Mouse (Mus musculus) fibroblast of lung, adult 2 months (primary cell): ENCODE measurements around the gene Sost.
"Not testable (repeated sequence)": the region's sequence is repeated elsewhere in the genome, so short reads cannot be mapped to it uniquely, and the experiment has no call there.

Experiments used
- DNase-seq: peaks from one replicate; pipeline ENCODE4 v3.0.0-alpha.2; 2011; ENCODE audit warnings: low read depth

The Sost gene

DNA sequence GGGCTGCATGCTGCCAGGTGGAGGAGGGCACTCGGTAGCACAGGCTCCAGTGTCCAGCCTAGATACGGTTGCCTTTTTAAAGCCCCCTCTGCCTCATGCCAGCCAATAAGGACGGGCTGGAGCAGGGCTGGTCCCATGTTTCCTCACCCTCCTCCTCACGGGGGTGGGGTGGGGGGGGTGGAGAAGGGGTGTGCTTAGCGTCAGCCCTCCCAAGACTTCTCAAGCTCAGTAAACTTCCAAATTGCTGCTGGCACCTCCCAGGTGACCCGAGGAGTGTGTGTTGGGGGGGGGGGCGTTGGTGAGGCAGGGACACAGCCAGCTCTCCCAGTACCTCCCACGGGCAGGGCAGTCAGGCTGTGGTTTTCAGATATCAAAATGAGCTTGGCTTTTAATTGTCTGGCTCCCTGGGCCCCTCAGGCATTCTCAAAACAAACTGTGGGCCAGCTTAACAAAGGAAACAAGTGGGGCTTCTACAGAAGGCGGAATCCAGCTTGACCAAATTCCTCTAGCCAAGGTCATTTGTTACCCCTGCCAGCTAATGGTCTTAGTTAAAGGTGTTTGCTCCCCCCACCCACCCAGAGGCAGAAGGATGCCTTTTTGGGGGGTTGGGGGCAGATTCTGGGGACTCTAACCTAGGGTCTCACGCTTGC, at the start of gene Sost:
Gene Sost (minus strand): TSS at position 51 of the 650 bp plus-strand sequence.
- no peak for DNase-seq

DNA sequence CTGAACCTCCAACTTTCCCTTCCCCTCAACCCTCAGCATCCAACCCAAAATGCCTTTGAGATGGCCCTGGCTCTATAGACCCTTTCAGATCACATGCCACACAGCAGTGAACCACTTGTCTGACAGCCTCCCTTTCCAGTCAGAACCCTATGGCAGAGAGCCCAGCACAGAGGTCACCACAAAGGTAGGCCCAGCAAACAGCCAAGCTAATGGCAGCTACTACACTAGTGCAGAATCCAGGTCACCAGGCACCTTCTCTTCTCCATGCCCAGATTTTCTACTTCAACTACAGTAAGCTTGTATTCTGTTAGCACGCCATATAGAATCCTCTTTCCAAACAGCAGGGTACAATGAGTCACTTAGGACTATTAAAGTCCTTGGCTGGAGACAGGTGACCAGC, 49.3 kb upstream of the Sost start:
- no peak for DNase-seq

DNA sequence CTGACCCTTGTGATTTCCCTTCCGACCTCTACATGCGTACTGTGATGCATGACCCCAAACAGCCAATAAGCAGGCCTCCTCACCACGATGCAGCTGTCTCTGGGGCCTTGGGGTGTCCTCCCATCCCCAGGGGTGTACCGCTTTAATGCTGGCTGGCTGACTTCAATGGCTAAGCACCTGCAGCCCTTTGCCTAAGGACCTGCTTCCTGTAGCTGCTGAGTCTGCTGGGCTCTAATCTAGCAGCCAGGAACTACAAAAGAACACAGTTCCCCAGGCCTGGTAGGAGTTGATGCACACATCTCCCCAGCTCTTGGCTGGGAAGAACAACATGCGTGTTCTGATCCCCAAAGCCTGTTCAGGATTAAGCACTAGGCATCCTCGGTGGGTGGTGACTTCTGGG, 48.7 kb upstream of the Sost start:
- no peak for DNase-seq

DNA sequence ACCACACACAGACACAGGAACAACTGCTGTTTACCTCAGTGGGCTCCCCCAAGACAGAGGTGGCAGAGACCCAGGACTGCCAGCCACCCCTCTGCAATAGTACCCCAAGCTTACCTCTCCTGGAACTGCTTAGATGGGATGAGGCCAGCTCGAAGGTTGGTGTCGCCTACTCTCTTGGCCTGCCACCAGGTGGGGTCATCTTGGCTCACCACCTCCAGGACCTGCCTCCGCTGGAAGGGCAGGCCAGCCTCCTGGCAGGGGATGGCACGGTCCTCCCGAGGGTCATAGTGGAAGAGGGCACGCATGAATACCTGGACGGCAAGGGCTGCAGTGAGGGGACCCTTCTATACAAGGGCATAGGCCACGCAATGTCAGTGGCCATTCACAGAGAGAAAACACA, 46.4 kb upstream of the Sost start:
- DNase-seq: no peak

DNA sequence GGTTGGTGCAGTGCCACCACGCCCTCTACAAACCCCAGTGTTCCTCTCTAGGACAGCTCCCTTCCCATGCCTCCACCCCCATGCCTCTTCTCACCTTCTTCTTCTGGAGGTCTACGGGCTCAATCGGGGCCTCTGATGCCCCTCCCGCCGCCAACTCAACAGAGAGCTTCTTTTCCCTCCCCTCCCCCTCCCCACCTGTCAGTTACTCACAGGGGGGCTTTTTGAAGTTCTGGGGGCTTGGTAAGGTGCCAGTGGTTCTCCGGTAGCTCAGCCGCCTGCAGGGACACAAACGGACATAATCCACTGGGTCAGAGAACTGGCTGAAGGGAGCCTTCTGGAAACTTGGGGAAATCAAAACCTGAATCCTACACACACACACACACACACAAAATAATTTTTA, 44.7 kb upstream of the Sost start:
- no peak for DNase-seq

DNA sequence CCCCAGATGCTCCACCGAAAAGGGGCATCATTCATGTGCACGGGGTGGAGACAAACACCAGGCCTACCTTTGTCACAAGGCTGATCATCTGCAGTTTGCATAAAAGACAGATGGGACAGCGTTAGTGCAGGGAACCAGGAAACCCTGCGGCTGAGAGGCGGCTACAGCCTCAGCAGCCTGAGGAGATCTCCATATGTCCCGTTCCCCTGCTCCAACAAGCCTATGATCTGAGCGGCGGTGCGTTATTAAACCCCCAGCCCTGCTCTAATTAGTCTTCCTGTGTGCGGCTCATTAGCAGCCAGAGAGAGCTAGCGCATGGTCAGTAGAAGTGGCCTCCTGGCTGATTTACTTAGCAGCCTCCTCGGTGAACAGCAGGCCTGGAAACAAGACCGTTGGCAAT, 43.3 kb upstream of the Sost start:
- no peak for DNase-seq

DNA sequence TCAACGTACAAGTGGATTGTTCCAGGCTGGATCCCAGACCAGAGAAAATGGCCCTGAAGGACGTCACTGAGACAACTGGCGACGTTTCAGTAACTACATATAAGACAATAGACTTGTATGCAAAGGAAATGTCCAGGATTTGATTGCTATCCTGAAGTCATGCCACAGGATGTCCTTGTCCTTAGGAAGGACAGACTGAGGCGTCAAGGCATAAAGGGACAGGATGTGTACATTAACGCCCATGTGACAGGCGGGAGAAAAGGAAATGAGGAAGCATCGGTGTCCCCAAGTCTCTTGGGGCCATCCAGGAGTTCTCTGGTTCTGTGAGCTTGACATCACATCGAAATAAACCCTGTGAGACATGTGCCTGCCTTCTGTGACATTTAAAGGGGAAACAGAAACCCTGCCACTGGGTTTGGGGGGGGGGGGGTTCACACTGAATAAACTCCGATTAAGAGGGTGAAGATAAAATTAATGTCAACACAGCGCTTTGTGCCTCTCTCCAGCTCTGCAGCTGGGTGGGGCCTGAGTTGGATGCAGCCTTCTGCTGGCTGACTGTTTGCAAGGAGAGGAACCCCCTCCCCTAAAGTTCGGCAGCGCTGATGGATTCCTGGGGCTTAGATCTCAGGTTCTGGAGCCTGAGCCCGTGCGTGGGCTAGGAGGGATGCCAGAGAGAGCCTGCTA, 42.3 kb upstream of the Sost start:
- DNase-seq: no peak

DNA sequence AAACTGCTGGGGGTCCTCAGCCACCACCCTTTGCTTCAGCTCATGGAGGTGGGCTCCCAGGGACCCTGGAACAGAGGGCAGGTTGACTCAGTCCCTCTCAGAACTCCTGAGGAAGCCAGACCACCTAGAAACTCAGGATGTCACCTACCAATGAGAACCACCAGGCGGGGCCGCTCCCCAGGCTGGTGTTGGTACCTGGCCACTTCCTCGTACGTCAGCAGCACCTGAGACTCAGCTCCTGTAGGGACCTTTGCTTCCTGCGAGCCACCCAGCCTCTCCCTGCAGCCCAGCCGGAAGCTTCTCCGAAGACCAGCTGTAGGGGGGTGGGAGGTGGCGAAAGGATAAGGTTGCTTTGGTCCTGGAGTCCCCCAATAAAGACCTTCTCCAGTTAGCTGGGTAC, 41.6 kb upstream of the Sost start:
- no peak for DNase-seq

DNA sequence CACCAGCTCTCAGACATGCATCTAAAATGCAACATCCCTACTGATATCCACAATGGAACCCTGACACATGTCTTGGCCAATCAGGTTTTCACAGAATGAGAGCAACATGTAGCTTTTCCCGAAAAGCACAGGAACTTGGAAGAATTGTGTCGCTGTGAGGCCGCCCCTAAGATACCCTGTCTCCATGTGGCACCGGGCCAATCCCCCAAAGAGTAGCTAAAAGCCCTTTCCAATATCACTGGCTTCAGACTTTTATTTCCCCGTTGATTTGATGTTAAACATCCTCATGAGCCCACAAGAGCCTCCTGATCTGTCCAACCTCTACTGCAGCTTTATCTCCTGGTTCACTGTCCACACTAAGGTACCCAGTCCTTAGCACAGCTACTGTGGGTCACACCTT, 39.9 kb upstream of the Sost start:
- DNase-seq: no peak

DNA sequence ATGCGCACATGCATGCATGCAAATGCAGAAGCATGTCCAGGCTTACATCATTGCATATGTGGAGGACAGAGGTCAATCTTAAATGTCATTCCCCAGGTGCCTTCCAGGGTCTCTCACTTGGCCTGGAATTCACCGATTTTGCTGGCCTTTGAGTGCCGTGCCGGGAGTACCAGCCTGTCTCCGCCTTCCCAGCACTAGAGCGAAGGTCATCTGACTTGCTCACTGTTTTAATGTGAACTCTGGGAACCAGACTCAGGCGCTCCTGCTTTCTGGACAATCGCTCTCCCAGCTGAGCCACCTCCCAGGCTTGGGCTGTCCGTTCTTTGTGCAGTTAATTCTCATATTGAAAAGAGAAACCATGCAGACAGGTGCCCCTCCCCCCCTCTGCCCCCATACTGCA, 39.5 kb upstream of the Sost start:
- DNase-seq: no peak

DNA sequence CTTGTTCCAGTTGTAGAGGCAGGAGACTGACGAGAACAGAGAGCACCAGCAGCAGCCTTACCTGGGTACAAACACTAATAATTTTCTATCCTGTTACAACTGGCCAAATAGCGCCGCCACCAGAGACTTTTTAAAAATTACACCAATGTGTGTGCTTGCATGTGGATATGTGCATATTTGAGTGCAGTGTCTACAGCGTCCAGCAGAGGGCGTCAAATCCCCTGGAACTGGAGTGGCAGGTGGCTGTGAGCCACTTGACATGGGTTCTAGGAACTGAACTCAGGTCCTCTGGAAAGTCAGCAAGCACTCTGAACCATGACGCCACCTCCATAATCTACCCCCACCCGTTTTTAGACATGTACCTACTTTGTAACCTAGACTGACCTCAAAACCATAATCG, 37.4 kb upstream of the Sost start:
- DNase-seq: no peak

DNA sequence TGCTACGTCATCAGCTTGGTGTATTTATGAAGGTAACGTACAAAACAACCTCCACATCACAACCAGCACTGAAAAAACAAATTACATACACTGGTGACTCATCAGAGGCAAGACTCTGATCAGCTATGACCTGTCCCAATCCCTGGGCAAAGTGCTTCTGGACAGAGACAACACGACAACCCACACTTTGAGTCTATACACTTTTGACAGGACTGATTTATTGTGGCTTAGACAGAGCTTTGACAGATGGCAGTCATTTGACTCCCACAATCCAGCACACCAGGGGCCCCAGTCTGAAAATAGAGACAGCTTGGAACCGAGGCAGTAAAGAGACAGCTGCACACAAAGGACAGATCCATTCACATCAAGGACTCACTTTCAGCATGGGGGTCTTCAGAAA, 32.7 kb upstream of the Sost start:
- no peak for DNase-seq

DNA sequence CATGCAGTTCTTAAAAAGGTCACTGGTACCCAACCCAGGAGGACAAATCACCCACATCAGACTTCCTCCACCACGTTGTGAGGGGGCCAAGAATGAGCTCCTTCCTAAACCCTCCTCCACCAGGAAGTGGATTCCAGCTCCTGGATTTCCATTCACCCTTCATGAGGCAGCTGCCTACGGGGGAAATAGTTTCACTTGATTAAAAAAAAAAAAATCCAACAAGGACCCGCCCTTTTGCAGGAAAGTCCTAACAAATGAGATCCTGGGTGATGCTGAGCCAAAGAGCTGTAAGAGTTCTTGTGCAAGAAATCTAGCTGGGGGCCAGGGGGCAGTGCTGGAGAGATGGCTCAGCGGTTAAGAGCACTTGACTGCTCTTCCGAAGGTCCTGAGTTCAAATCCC, 31.4 kb upstream of the Sost start:
- DNase-seq: peak; percentile 3

DNA sequence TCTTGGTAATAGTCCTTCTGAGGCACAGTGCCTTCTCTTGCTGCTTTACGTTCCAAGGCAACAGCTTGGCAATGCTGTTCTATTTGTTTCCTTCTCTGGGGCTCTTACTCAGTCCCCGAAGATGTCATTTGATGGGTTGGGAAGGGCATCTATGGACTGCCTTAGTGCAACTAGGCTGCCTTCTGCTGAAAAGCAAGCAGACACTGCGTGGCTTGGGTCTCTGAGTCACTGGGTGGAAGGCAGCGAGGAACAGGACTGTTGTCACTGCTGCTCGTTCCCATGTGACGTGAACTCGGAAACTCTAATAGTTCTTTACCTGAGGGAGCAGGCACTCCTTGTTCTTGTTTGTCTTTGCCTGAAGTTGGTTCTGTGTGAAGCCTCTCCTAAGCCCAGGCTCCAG, 29.1 kb upstream of the Sost start:
- no peak for DNase-seq

DNA sequence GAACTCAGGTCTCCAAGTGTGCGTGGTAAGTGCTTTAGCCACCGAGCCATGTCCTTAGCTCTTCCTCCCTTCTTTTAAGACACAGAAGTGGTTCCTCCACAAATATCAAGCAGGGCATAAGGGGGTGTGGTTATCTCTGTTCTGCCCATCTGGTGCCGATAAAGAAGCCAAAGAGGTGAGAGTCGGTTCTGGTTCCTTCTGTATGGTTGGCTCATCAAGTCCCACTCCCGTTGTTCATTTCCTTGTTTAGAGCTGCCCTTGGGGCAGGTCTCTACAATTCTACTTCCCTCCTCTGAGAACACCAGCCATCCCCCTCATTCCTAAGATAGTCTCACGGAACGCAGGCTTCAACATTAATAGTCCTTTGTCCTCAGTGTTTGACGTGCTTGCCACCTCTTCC, 27.3 kb upstream of the Sost start:
- DNase-seq: no peak

DNA sequence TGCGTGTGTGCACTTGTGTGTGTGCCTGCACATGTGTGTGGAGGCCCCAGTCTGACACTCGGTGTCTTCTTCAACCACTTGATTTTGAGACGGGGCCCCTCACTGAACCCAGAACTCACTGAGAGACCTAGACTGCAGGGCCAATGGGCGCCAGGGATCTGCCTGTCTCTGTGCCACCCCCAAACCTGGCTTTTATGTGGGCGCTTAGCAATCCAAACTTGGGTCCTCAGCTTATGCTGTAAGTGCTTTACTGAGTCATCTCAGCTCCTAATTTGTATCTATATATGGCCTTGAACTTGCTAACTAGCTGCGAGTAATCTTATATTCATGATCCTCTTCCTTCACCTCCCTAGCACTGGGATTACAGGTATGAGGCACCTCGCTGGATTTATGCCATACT, 25.6 kb upstream of the Sost start:
- DNase-seq: no peak

DNA sequence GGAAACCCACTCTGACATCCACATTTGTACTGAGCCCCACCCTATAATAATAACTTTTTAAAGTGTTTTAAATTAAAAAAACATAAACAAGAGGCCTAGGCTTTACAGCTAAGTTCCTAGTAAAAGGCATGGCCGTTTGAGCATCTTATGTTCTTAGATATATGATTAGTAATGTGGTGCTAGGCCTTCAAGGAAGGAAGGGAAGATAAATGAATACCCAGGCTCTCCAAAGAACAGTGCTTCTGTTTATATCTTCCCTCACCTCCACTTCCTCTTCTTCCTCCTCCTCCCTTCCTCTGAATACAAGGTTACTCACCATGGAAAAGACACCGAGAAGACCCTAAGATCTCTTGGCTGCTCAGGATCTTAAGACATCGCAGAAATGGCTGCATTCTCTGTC, 25.0 kb upstream of the Sost start:
- DNase-seq: no peak

DNA sequence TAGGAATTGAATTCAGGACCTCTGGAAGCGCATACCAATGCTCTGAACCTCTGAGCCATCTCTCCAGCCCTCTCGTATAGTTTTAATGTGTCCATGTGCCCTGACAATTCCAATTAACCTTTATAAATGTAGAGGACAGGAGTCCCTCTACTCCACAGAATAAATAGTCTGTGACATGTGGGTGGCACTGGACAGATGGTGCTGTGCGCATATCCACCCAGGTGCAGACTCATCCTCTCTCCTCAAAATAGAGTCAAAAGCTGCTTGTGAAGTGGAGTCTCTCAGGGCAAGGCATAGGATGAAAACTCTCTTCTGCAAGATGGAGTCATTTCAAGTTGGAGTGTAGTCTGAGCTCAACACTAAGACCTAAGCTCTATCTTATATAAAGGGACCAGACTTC, 23.4 kb upstream of the Sost start:
- no peak for DNase-seq

DNA sequence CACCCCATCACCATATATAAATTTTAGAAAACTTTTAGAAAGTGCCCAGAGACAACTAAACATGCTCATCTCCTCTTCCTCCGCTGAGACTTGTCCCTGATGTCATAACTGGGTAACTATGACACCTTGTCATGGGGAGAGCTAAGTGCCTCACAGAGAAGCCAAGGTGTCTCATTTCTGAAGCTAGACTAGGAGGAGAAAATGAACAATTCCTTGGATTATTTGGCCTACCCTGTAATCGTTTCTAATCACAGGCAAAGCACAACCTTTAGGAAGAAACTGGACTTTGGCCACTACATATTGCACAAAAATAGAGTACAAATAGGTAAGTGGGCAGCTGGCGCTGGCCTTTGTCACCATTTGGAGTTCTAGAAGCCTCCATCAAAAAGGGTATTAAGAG, 20.1 kb upstream of the Sost start, which contains the start of gene Dusp3:
Gene Dusp3 (minus strand): TSS at position 101 of the 400 bp plus-strand sequence.
- no peak for DNase-seq

DNA sequence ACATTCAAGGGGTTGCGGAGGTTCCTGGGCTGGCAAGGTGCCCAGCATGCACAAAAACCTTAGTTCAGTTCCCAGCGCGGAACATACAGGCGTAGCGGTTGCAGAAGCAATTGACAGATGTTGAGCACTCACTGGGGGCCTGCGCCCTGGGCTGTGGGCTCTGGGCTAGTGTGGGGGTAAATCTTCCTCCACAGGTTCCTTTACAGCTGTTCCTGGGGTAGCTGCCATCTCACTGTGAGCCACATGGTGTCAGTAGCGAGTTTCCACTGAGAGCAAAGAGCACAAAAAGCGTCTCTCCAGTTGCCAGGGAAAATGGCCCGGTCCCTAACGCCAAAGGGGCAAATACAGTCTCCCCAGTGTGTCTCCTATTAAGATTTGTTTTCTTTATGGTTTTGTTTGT, 19.2 kb upstream of the Sost start:
- DNase-seq: peak; percentile 62

DNA sequence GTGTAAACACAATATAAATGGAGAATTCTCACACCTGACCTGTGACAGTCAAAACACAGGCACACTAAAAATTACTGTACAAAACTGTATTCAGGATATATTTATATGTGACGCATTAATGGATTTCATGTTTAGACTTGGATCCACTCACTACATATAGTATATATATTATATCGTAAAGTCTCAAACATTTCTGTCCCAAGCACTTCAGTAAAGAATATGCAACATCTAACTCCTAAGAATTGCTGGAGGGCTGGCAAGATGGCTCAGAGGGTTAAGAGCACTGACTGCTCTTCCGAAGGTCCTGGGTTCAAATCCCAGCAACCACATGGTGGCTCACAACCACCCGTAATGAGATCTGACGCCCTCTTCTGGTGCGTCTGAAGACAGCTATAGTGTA, 18.6 kb upstream of the Sost start:
- DNase-seq: not testable (repeated sequence)

DNA sequence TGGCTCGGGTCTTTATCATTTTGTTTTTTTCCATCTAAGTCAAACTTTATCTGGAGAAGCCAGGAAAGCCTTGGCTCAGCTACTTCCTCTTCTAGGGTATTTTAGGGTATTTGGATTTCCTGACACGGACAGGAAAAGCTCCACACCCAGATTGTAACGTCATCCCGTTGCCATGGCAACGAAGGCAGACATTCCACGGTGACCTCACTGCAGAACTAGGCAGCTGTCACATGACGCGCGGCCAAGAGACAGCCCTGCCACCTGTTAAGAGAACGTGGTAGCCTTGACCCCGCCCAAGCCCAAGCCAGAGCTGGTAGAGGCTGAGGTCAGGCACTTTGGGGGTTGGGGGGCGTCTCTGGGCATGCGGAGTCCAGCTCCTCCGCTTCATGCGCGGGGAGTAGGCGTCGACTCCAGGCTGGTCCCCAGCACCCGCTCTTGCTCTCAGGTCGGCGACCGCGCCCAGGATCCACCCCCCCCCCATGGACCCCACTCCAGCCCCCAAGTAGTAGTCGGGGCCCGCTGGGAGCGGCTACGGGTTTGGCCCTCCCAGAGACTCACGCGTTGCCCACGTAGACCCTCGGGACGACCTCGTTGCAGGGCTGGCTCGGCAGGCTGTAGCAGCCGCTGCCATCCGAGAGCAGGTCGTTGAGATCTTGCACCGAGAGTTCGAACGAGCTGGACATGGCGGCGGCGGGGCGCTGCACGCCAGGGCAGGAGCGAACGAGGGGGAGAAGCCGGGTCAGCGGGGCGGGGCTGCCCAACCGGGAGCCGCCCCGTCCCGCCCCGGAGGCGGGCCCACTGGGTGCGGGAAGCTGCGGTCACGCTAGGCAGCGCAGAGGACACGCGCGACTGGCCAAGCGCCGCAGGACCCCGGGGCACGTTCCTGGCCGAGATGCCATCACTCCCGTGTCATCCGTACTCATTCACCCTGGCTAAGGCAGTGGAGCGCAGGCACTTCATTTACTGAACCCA, 17.5 kb upstream of the Sost start, which contains the start of gene Cfap97d1:
Gene Cfap97d1 (plus strand): TSS at position 226 of the 972 bp plus-strand sequence.
- peak; percentile 86 for DNase-seq

DNA sequence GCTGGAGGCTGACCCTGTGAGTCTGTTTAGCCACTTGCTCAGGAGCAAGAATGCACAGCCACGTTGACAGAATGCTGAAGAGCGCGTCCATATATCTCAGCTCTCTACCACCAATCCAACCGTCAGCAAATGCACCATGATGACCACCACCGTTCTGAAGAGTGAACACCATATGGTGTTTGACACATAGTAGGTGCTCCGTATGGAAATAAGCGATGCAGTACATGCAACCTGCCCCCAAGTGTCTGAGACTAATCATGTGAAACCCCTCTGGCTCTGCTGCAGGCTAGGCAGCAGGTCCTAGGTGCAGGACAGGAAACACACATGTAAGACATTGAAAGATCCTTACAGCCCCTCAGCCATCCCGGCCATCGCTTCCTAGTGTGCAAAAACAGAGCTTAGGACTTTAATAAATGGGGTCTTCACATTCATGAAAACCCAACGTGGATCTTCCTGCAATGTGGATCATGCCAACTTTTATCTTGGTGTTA, 16.7 kb upstream of the Sost start:
- no peak for DNase-seq
